ENCODE assay signal across 21 mouse cellular contexts in genomic region chr7:72027006-72027405, GRCm38 (mm10).
DNase-seq lines count a peak whose midpoint lies in the region; ATAC-seq and TF ChIP-seq lines count a peak whose summit lies in the region.
"Had no signal": no experiment of that assay in that cellular context is flagged by ENCODE, and none has a peak within 500 bp of the region (broad histone marks: within the 10 kb centered on the region; RNA-seq: fewer than 3 reads in every experiment).

No protein-coding gene starts in this region.

- no peak overlapping the region for H3K9ac ChIP-seq in kidney, embryonic 14.5 days (ENCODE audit: low read depth, low read length)
- no peak overlapping the region for H3K9ac ChIP-seq in neural tube, embryonic 11.5 days (ENCODE audit: low read length)
- no peak overlapping the region for H3K9ac ChIP-seq in neural tube, embryonic 15.5 days (replicated peaks)
- H3K9ac ChIP-seq: embryonic facial prominence, embryonic 13.5 days; heart, embryonic 15.5 days; hindbrain, embryonic 15.5 days; midbrain, embryonic 13.5 days; neural tube, embryonic 13.5 days had no signal

- H3K36me3 ChIP-seq in kidney, adult 2 months (ENCODE audit: control insufficient read depth, insufficient read depth, low read length), result no peaks in the 10 kb centered on the region
- H3K36me3 ChIP-seq in kidney, embryonic 14.5 days (ENCODE audit: control insufficient read depth, insufficient read depth, low read length), result no peaks in the 10 kb centered on the region
- H3K36me3 ChIP-seq in neural tube, embryonic 11.5 days (ENCODE audit: control insufficient read depth, insufficient read depth, low read length), result no peaks in the 10 kb centered on the region
- no peaks in the 10 kb centered on the region for H3K36me3 ChIP-seq in neural tube, embryonic 15.5 days
- H3K36me3 ChIP-seq: embryonic facial prominence, embryonic 13.5 days; heart, embryonic 15.5 days; hindbrain, embryonic 15.5 days; midbrain, embryonic 13.5 days; neural tube, embryonic 13.5 days had no signal

- no peak for ATAC-seq in kidney, embryonic 14.5 days (ENCODE audit: low FRiP score, low TSS enrichment)
- no peak for ATAC-seq in neural tube, embryonic 11.5 days (ENCODE audit: insufficient read depth, low FRiP score, low TSS enrichment)
- no peak for ATAC-seq in neural tube, embryonic 15.5 days (ENCODE audit: low FRiP score)
- ATAC-seq: midbrain, embryonic 13.5 days had no signal

- H3K27ac ChIP-seq in kidney, adult 2 months (ENCODE audit: insufficient read depth, low read depth, low read length), result no peak overlapping the region
- no peak overlapping the region for H3K27ac ChIP-seq in kidney, embryonic 14.5 days (ENCODE audit: low read depth, low read length)
- H3K27ac ChIP-seq in neural tube, embryonic 11.5 days (ENCODE audit: low read depth, low read length), result no peak overlapping the region
- no peak overlapping the region for H3K27ac ChIP-seq in neural tube, embryonic 15.5 days (replicated peaks)
- H3K27ac ChIP-seq: embryonic facial prominence, embryonic 13.5 days; heart, embryonic 15.5 days; hindbrain, embryonic 15.5 days; midbrain, embryonic 13.5 days; neural tube, embryonic 13.5 days had no signal

- no peak overlapping the region for H3K4me2 ChIP-seq in kidney, embryonic 14.5 days (replicated peaks; ENCODE audit: low read depth, low read length)
- H3K4me2 ChIP-seq in neural tube, embryonic 11.5 days (ENCODE audit: low read depth), result no peak overlapping the region
- no peak overlapping the region for H3K4me2 ChIP-seq in neural tube, embryonic 15.5 days
- H3K4me2 ChIP-seq: embryonic facial prominence, embryonic 13.5 days; heart, embryonic 15.5 days; hindbrain, embryonic 15.5 days; midbrain, embryonic 13.5 days; neural tube, embryonic 13.5 days had no signal

- H3K9me3 ChIP-seq in kidney, embryonic 14.5 days (ENCODE audit: control insufficient read depth, low read length), result no peaks in the 10 kb centered on the region
- no peaks in the 10 kb centered on the region for H3K9me3 ChIP-seq in neural tube, embryonic 11.5 days (ENCODE audit: control insufficient read depth, low read length)
- H3K9me3 ChIP-seq in neural tube, embryonic 15.5 days (replicated peaks), result no peaks in the 10 kb centered on the region
- H3K9me3 ChIP-seq: embryonic facial prominence, embryonic 13.5 days; heart, embryonic 15.5 days; hindbrain, embryonic 15.5 days; midbrain, embryonic 13.5 days; neural tube, embryonic 13.5 days had no signal

- no peak for TF ChIP-seq POLR2A in kidney, adult 2 months (IDR thresholded peaks at IDR 0.05; ENCODE audit: low read depth, low read length)

- H3K4me1 ChIP-seq in kidney, adult 2 months (ENCODE audit: control insufficient read depth, insufficient read depth, low read length), result no peaks in the 10 kb centered on the region
- H3K4me1 ChIP-seq in kidney, embryonic 14.5 days (ENCODE audit: control insufficient read depth, insufficient read depth, low read length), result no peaks in the 10 kb centered on the region
- no peaks in the 10 kb centered on the region for H3K4me1 ChIP-seq in neural tube, embryonic 11.5 days (ENCODE audit: control insufficient read depth, insufficient read depth, low read length)
- H3K4me1 ChIP-seq in neural tube, embryonic 15.5 days, result no peaks in the 10 kb centered on the region
- H3K4me1 ChIP-seq: embryonic facial prominence, embryonic 13.5 days; heart, embryonic 15.5 days; hindbrain, embryonic 15.5 days; midbrain, embryonic 13.5 days; neural tube, embryonic 13.5 days had no signal

- no peak for TF ChIP-seq CTCF in kidney, adult 2 months (conservative IDR thresholded peaks at IDR 0.05; ENCODE audit: insufficient read depth, insufficient read length, low read depth, low read length)

- DNase-seq in embryo, embryonic 10 days (ENCODE audit: low spot score), result peak; percentile 23
- no peak for DNase-seq in embryo, embryonic 11 days
- DNase-seq in kidney, adult 2 months, result peak; percentile 36
- DNase-seq in neural tube, embryonic 11.5 days (ENCODE audit: low spot score), result peak; percentile 16
- no peak for DNase-seq in cerebellum, postnatal 10 days
- no peak for DNase-seq in ovary, adult 18-20 months (ENCODE audit: low spot score)
- DNase-seq: adrenal gland, postnatal 25 days; cerebellum, postnatal 14 days; liver; lung, adult 18-20 months; lung, postnatal 4 days; retina, postnatal 1 day; thymus, postnatal 14 days had no signal

- no peak overlapping the region for H3K4me3 ChIP-seq in kidney, adult 2 months (ENCODE audit: insufficient read depth, low read depth, low read length)
- H3K4me3 ChIP-seq in kidney, embryonic 14.5 days (ENCODE audit: low read length), result no peak overlapping the region
- no peak overlapping the region for H3K4me3 ChIP-seq in neural tube, embryonic 11.5 days (ENCODE audit: low read depth, low read length)
- H3K4me3 ChIP-seq in neural tube, embryonic 15.5 days (replicated peaks), result no peak overlapping the region
- H3K4me3 ChIP-seq: embryonic facial prominence, embryonic 13.5 days; heart, embryonic 15.5 days; hindbrain, embryonic 15.5 days; midbrain, embryonic 13.5 days; neural tube, embryonic 13.5 days had no signal

- WGBS in kidney, adult 2 months, result 67% methylated on average over 6 of the region's 6 CpGs
- 66% methylated on average over 6 of the region's 6 CpGs for WGBS in kidney, embryonic 14.5 days
- WGBS in neural tube, embryonic 11.5 days, result 76% methylated on average over 6 of the region's 6 CpGs
- WGBS in neural tube, embryonic 15.5 days, result 57% methylated on average over 6 of the region's 6 CpGs

- no peaks in the 10 kb centered on the region for H3K27me3 ChIP-seq in kidney, adult 2 months (replicated peaks; ENCODE audit: control insufficient read depth, insufficient read depth, low read length)
- no peaks in the 10 kb centered on the region for H3K27me3 ChIP-seq in kidney, embryonic 14.5 days (ENCODE audit: control insufficient read depth, insufficient read depth, low read length)
- no peaks in the 10 kb centered on the region for H3K27me3 ChIP-seq in neural tube, embryonic 11.5 days (ENCODE audit: control insufficient read depth, insufficient read depth, low read length)
- no peaks in the 10 kb centered on the region for H3K27me3 ChIP-seq in neural tube, embryonic 15.5 days (replicated peaks)
- H3K27me3 ChIP-seq: CH12.LX; embryonic facial prominence, embryonic 13.5 days; heart, embryonic 15.5 days; hindbrain, embryonic 15.5 days; midbrain, embryonic 13.5 days; neural tube, embryonic 13.5 days had no signal

Comparison
In these comparisons a context has a peak if more than half of its experiments do, and no peak if none do; other contexts are left out.
1. DNase-seq: peak in embryo, embryonic 10 days (single experiment), kidney, adult 2 months (single experiment) and neural tube, embryonic 11.5 days (single experiment); none in embryo, embryonic 11 days (single experiment), cerebellum, postnatal 10 days (0 of 2) and ovary, adult 18-20 months (single experiment).